Mouse (Mus musculus) gastrocnemius, postnatal 10 days (tissue): ENCODE measurements at regions not wholly inside any gene's neighbourhood (a gene's known extent, or its start where the extent isn't known, plus 50 kb on each side); places are given as distances from the start of the nearest gene placed in this dataset.

Experiments used
- DNase-seq: peaks from one replicate; pipeline ENCODE4 v3.0.0; 2021; ENCODE audit warnings: mixed read lengths

GRCm38 (mm10) chr15:56030007-56030406, 1447.4 kb downstream of the Slc22a22 start:
- no peak for DNase-seq

GRCm38 (mm10) chr15:56027197-56027818, 1450.1 kb downstream of the Slc22a22 start:
- DNase-seq: no peak

- DNase-seq: no peak
These were observed 1452.7 kb downstream of the Slc22a22 start for GRCm38 (mm10) chr15:56024705-56025104.

GRCm38 (mm10) chr15:56023862-56024484, 1453.5 kb downstream of the Slc22a22 start:
- DNase-seq: no peak

- no peak for DNase-seq
These were observed 1455.1 kb downstream of the Slc22a22 start for GRCm38 (mm10) chr15:56022315-56022714.

- no peak for DNase-seq
These were observed 1459.3 kb downstream of the Slc22a22 start for GRCm38 (mm10) chr15:56018141-56018540.

- DNase-seq: no peak
These were observed 1459.9 kb downstream of the Slc22a22 start for GRCm38 (mm10) chr15:56017561-56017960.

- no peak for DNase-seq
These were observed 1461.4 kb downstream of the Slc22a22 start for GRCm38 (mm10) chr15:56016070-56016469.

GRCm38 (mm10) chr15:56014059-56014620, 1463.3 kb downstream of the Slc22a22 start:
- DNase-seq: peak; percentile 56

GRCm38 (mm10) chr15:56008603-56009174, 1468.7 kb downstream of the Slc22a22 start:
- DNase-seq: no peak

- no peak for DNase-seq
These were observed 1470.0 kb downstream of the Slc22a22 start for GRCm38 (mm10) chr15:56007376-56007775.

- DNase-seq: no peak
These were observed 1472.1 kb downstream of the Slc22a22 start for GRCm38 (mm10) chr15:56005361-56005760.

- no peak for DNase-seq
These were observed 1473.5 kb downstream of the Slc22a22 start for GRCm38 (mm10) chr15:56003921-56004320.

GRCm38 (mm10) chr15:55999605-56000004, 1477.8 kb downstream of the Slc22a22 start:
- DNase-seq: no peak

GRCm38 (mm10) chr15:55997977-55998376, 1479.4 kb downstream of the Slc22a22 start:
- DNase-seq: no peak

- no peak for DNase-seq
These were observed 1482.7 kb downstream of the Slc22a22 start for GRCm38 (mm10) chr15:55994680-55995079.

GRCm38 (mm10) chr15:55975843-55976242, 1501.6 kb downstream of the Slc22a22 start:
- no peak for DNase-seq

GRCm38 (mm10) chr15:55966780-55967179, 1510.6 kb downstream of the Slc22a22 start:
- no peak for DNase-seq

GRCm38 (mm10) chr15:55965296-55965695, 1512.1 kb downstream of the Slc22a22 start:
- no peak for DNase-seq

- DNase-seq: no peak
These were observed 1515.3 kb downstream of the Slc22a22 start for GRCm38 (mm10) chr15:55962093-55962492.
